ENCODE assay signal across 26 mouse cellular contexts in the genomic region with DNA sequence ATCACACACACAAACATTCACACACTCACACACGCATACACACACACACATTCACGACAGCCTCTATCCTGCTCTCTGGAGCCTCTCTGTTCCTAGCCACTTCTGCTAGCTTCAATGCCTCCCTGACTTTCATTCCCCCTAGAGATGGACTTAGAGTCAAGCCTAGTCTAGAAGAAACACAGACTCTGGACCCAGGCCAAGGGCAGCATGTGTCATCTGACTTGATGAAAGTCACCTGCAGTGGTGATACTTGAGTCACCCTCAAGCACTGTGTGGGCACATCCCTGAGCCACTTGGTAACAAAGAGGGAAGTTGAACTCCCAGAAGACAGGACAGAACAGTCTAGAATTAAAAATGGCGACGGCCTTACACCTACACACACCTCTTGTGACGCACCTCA.
DNase-seq lines count a peak whose midpoint lies in the region; ATAC-seq lines count a peak whose summit lies in the region.
"Had no signal": no experiment of that assay in that cellular context is flagged by ENCODE, and none has a peak within 500 bp of the region (broad histone marks: within the 10 kb centered on the region; RNA-seq: fewer than 3 reads in every experiment).

No protein-coding gene starts in this region.

- no peak overlapping the region for H3K4me2 ChIP-seq in neural tube, embryonic 15.5 days
- H3K4me2 ChIP-seq: embryonic facial prominence, embryonic 13.5 days; embryonic facial prominence, embryonic 15.5 days; forebrain, embryonic 12.5 days had no signal

- H3K36me3 ChIP-seq in neural tube, embryonic 15.5 days, result no peaks in the 10 kb centered on the region
- H3K36me3 ChIP-seq: embryonic facial prominence, embryonic 13.5 days; embryonic facial prominence, embryonic 15.5 days; forebrain, embryonic 10.5 days; forebrain, embryonic 12.5 days; G1E had no signal

- no peak overlapping the region for H3K9ac ChIP-seq in neural tube, embryonic 15.5 days (replicated peaks)
- H3K9ac ChIP-seq: embryonic facial prominence, embryonic 13.5 days; embryonic facial prominence, embryonic 15.5 days; forebrain, embryonic 12.5 days had no signal

- H3K27ac ChIP-seq in neural tube, embryonic 15.5 days (replicated peaks), result peak overlapping the region; percentile 59; the same call in 1 of the 2 replicates
- H3K27ac ChIP-seq: embryonic facial prominence, embryonic 13.5 days; embryonic facial prominence, embryonic 15.5 days; forebrain, embryonic 10.5 days; forebrain, embryonic 12.5 days had no signal

- peaks cover 32% of the 10 kb centered on the region for H3K4me1 ChIP-seq in neural tube, embryonic 15.5 days

- H3K4me3 ChIP-seq in neural tube, embryonic 15.5 days (replicated peaks), result no peak overlapping the region
- H3K4me3 ChIP-seq: embryonic facial prominence, embryonic 13.5 days; embryonic facial prominence, embryonic 15.5 days; erythroblast, embryonic 14.5 days; forebrain, embryonic 10.5 days; forebrain, embryonic 12.5 days had no signal

- DNase-seq in adrenal gland, postnatal 14 days, result peak; percentile 32
- no peak for DNase-seq in adrenal gland, postnatal 4 days (ENCODE audit: low spot score in 2 of 2)
- DNase-seq in neural tube, embryonic 10.5 days (ENCODE audit: extremely low spot score, low spot score), result no peak
- no peak for DNase-seq in urinary bladder, postnatal 10 days (ENCODE audit: low spot score)
- DNase-seq: adrenal gland, adult 8-10 months; adrenal gland, postnatal 25 days; B cell, adult 2 months; cerebellum, adult 11 months; cerebellum, adult 18-20 months; cerebellum, adult 8-10 months; cerebellum, adult 9-11 months; cerebellum, postnatal 14 days; cerebellum, postnatal 36 days; embryo, embryonic 11 days had no signal

- ATAC-seq in neural tube, embryonic 15.5 days (ENCODE audit: low FRiP score), result no peak
- ATAC-seq: activated CD4-positive, CD25-positive, alpha-beta regulatory T cell, adult 4 months; CD4-positive, CD25-positive, alpha-beta regulatory T cell, adult 4 months; forebrain, embryonic 14.5 days; forebrain, embryonic 16.5 days; Patski had no signal

- no peaks in the 10 kb centered on the region for H3K9me3 ChIP-seq in neural tube, embryonic 15.5 days (replicated peaks)
- H3K9me3 ChIP-seq: embryonic facial prominence, embryonic 13.5 days; embryonic facial prominence, embryonic 15.5 days; forebrain, embryonic 10.5 days; forebrain, embryonic 12.5 days had no signal

- 89% methylated on average over 5 of the region's 5 CpGs for WGBS in neural tube, embryonic 15.5 days

- no peaks in the 10 kb centered on the region for H3K27me3 ChIP-seq in neural tube, embryonic 15.5 days (replicated peaks)
- H3K27me3 ChIP-seq: embryonic facial prominence, embryonic 15.5 days had no signal
